Mouse (Mus musculus) gastrocnemius, adult 8-10 months (tissue): ENCODE data around the gene Sptssb. TPM values are rescaled to one million over a fixed set of nuclear protein-coding genes. Genes with fewer than 3 reads are reported as not detected.

Experiments used
- total RNA-seq, 4 experiments: library from RNA; stranded (reverse); gene quantifications; 2 replicates each; pipeline ENCODE4 v1.2.4; 2022

The Sptssb gene
- total RNA-seq, 4 experiments from 2014 or later = not detected

Other genes with a start within 250 kb of the Sptssb start
- 10 to 100 TPM; 27.2 to 37.7 (median 34.8) TPM for gene Nmd3, start 138.0 kb downstream of the Sptssb start, total RNA-seq
- not detected for gene Otol1, start 147.7 kb upstream of the Sptssb start, total RNA-seq